Mouse (Mus musculus) brain, embryonic 14.5 days (tissue): ENCODE measurements around the gene Gm12216.

ENCODE experiments used
- CTCF ChIP-seq: fragments of 200-500 bp; IDR thresholded peaks from 2 replicates; pipeline ENCODE4 v1.5.1; 2012; ENCODE audit warnings: inconsistent platforms, mild to moderate bottlenecking, moderate library complexity, borderline replicate concordance; ENCODE audit not compliant: insufficient read depth, insufficient read length; ENCODE audit errors: extremely low read depth
- POLR2A ChIP-seq: fragments of 200-500 bp; IDR thresholded peaks from 2 replicates; pipeline ENCODE4 v1.6.1; 2012; ENCODE audit warnings: mild to moderate bottlenecking, inconsistent platforms, borderline replicate concordance; ENCODE audit not compliant: poor library complexity, insufficient read depth, insufficient read length, severe bottlenecking; ENCODE audit errors: extremely low read depth

DNA sequence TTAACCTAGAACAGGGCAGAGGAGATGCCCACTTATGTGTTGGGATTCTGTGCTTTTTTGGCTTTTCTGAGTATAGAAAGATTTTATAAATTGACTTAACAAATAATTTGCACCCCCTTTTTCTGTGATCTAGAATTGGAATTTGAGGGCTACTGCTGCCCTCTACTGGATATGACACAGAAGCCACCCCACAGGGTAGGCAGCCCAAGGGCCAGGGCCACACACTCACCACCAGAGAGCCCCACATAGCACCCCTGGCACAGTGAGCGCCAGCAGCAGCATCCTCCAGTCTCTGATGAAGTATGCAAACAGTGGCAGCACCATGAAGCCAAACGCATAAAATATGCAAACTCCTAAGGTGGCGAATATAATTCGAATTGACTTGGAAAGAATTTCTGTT, 15.7 kb upstream of the Gm12216 start:
- TF ChIP-seq CTCF (no peak), POLR2A (no peak)
